Mouse (Mus musculus): ENCODE measurements at regions not wholly inside any gene's neighbourhood (a gene's known extent, or its start where the extent isn't known, plus 50 kb on each side); places are given as distances from the start of the nearest gene placed in this dataset.

DNA sequence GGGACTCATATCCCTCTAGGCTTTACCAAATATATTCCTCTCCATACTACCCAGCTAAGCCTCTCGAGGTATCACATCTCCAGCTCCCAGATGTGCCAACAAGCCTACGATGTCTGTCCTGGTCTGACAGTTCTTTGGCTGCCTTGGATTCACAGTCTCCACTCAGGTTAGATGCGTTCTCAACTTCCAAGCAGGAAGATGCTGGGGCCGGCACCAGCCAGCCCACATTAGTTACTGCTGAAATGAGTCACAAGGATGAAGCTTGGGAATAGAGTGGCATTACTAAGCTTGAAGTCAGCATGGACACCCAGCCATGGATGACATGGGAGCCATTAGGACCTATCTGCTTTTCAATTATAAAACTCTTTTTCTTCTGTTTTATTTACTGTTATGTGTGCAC is 267.6 kb upstream of the Klf3 start:
- no peak for DNase-seq (ENCODE audit: low spot score in 2 of 2)

DNA sequence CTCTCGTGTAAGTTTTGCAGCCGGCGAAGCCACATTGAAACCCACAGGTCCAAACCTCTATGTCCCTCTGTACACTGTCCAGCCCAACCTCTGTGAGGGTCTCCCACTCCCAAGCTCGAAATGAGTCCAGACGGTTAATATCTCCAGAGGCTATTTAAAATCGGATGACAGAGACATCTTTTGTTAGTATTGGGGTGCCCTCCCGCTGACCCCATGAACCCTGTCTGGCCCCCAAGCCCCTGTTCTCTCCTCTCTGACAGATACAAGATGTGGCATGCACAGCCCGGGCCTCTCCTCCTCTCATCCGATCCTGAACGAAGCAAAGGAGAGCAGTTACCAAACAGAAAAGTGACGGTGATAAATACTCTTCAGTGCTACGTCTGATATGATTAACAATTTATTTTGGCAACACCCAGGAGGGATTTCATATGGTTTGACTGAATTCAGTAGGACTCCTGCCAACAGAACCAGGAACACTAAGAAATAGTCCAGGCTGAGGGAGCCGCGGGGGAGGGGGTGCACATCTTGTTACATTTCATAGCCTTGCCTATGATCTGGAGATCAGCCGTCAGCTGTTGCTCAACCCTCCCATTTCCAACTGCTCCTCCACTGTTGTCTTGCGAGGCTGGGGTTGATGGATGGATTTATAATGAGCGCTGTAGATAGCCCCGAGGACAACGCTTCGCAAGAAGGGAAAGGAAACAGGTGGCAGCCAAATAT is 266.6 kb upstream of the Klf3 start:
- DNase-seq (ENCODE audit: low spot score in 2 of 2) = no peak

DNA sequence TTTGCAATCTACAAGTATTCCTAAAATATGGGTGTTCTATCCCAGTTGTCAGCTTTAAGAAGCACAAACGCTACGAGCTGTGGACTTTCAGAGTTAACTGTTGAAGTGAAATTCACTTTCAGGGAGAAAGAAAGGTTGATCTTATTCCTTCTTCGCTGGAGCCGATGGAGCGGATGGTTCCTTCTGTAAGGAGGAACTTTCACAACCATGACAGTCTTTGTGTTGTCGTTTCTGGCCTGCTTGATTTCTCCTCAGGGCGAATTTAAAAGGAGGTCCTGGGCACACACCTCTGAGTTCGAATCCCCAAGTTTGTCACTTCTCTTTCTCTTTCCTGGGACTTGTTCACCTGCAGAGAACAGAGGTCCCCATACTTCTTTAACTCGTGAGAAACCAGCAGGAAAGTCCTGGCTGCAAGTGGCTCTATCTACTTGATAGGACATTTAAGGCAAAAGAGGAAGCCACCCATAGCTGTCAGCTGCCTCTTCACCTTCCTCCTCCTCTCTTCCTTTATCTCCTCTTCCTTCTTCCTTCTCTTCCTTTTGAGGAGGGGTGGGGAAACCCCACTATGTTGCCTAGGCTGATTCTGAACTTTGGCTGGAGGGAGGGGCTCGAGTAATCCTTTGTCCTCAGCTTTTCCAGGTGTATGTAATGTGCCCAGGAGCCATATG is 265.9 kb upstream of the Klf3 start:
- DNase-seq (ENCODE audit: low spot score in 2 of 2) = no peak

DNA sequence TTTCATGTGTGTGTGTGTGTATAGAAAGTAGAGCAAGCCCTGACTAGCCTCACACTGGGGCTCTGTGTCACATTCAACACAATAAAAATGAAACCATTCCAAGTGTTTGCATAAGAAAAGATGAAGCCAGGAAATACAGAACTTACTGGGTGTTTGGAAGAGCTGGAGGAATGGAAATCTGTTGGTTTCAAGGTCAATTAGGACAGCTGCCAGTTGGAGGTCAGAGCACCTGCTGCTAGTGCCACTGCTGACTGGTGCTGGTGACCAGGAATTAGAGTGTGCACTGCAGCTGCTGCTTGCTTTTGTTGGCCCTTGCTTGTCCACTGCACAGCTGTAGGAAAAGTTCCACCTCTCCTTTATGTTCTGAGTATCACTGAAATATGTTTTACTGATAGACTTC is 261.4 kb upstream of the Klf3 start:
- DNase-seq (ENCODE audit: low spot score in 2 of 2) = no peak

DNA sequence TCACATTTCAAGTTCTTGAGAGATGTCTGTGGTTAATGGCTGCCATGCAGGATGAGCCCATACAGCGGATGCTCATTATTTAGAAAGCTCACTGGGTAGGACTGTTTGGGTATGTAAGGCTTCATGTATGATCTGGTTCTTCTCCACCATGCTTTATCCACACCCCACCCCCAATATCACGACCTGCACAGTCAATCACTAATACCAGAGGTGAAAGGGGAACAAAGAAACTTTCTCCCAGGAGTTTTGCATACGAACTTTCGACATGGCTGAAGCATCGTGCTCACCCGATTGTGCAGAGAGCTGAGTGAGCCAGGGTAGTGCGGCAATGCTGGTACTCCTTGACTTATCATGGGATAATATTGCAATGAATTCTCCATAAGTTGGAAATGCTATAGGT is 247.3 kb upstream of the Klf3 start:
- no peak for DNase-seq (ENCODE audit: low spot score in 2 of 2)

DNA sequence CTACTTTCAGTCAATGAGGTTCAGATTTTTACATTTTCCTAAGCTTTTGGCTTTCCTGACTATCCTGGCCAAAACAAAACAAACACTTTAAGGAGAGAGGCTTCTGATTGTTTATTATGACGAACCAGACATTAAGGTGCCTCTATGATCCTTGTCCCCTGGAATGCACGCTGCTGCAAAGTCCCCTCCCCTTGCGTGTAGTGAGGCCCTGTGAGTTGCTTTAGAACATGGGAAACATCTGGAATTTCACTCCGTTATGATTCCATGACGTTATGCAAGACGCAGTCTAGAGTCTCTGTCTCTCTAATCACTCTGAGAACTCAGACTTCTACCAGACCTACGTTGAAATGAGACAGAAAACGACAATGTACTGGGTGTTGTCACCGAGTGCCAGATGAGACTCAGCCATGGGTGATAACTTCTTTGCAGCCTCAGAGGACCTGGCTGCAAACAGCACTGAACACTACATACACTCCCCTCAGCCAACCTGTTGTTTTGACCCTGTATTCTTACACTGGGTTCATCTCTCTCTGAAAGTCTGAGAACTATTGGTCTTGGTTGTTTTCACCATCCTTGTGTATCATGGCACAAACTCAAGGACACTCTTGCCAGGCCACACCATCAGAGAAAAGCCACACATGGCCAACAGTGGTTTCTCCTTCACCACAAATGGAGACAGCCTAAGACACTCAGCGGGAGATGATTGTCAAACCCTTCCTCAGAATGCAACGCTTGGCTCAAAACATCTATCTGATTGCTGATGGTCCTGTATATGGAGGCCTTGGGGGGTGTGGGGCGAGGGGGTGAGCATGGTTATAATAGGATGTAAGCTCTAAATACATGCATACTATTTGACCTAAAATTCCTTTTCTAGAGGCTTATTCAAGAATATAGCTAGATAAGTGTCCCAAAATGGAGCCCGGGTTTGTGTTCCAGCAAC is 236.5 kb upstream of the Klf3 start:
- DNase-seq (ENCODE audit: low spot score in 2 of 2) = no peak

DNA sequence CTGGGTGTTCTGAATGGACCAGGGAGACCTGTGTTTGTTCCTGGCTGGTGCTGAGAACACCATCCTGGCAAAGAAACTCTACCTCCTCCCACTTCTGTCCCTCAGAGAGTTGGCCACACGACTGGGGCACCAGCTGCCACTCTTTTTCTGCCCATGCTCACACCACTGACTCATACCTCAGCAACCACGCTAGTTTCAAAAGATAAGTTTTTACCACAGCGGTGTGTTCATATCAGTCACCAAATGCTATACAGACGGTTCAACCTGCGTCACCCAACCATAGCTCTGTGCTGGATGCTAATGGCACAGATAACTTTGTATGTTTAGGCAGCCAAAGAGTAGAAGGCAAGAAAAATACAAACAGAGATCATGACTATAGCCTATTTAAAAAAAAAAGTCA is 235.4 kb upstream of the Klf3 start:
- no peak for DNase-seq (ENCODE audit: low spot score in 2 of 2)

DNA sequence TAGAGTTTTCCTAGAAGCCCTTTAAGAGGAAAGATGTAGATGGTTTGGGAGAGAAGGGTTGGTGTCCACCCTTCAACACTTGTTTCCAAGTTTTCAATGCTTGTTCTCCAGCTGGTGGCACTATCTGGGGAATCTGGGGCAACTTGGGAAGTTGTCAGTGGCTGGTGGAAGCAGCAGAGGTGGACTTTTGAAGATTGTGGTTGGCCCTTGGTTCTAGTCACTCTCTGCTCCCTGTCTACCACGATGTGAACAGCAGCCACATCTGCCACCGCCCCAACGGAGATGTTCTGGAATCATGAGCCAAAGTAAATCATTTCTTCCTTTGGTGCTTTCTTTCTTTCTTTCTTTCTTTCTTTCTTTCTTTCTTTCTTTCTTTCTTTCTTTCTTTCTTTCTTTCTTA is 234.9 kb upstream of the Klf3 start:
- DNase-seq (ENCODE audit: low spot score in 2 of 2) = no peak

DNA sequence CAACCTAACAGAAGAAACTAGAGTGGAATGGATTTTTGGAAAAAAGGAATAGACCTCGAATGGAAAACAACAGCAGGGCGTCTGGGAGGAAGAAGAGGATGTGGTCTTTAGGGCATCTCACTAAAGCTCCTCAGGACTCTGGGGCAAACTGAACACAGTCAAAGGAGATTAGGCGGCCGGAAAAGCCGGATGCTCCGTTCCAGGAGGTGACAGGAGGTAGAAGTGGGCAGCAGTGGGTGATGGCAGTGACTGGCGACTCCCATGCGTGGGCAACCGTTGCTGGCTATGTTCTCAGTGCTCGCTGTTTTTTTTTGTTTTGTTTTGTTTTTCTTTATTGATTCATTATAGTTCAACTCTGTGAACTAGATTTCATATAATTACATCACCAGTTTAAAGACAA is 228.8 kb upstream of the Klf3 start:
- no peak for DNase-seq (ENCODE audit: low spot score in 2 of 2)

DNA sequence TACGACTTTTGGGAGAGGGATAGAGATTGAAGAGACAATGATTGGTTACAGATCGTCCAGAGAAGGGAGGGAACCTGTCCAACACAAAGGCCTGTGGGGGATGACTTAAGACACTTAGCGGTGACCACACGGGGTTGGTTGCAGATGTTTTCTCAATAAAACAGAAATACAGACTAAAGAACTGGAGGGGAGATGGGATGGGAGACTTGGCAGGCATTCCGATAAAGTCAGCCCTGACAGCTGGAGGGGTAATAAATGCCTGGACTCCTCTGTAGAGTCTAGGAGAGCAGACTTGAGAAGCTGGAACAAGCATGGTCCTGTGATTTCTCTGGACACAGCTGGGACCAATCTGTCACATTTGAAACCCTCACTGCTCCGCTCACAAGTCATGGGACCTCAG is 227.3 kb upstream of the Klf3 start:
- no peak for DNase-seq (ENCODE audit: low spot score in 2 of 2)

DNA sequence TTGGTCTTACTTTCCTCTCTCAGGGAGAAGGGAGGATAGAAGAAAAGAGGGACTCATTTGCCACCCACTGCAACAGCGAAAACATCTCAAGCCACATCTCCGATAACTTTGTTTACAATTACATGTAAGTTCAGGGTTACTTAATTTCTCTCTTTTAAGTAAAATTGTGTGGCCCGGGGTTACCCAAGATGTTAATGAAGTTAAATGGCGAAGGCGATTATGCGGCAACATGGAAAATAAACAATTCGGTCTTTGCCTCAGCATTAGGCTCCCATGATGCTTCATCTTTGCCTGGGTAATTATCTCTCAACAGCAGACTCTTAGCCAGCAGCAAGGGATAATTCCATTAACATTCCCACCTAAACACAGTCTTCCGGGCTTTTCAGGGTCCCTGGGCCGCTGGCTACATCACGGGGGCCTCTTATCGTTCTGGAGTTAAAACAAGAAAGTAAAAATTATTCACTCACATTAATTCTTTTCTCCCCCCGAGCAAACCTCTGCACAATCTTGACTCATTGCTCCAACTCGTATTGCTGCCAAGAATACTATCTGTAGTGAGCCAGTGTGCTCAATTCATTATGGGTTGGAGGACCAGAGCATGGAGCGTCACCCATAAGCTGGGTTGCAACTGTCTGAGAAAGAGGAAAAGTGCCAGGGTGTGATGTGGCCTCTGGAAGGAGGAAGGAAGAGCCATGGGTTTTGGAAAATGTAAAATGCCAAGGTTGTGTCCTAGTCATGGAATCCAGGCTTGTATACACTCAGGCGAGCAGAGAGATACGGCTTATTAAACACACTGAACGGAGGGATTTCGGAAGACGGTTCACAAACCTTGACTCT is 226.5 kb upstream of the Klf3 start:
- no peak for DNase-seq (ENCODE audit: low spot score in 2 of 2)

DNA sequence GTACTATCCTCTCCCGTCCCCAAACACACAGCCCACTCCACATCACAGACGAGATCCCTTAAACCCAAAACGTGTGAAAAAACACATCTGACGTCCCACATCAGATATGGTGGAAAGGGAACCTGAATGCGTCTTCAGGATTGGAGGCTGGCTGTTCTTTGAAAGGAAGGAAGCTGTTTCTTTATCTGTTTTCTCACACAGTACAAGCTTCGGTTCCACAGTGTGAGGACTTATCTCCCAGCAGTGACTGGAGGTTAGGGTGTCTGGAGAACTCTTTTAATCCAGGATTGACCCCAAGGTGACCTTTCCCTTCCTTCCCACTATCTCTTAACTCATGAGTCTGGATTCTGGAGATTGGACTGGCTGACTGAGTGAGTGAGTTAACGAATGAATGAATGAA is 225.8 kb upstream of the Klf3 start:
- DNase-seq (ENCODE audit: low spot score in 2 of 2) = no peak

DNA sequence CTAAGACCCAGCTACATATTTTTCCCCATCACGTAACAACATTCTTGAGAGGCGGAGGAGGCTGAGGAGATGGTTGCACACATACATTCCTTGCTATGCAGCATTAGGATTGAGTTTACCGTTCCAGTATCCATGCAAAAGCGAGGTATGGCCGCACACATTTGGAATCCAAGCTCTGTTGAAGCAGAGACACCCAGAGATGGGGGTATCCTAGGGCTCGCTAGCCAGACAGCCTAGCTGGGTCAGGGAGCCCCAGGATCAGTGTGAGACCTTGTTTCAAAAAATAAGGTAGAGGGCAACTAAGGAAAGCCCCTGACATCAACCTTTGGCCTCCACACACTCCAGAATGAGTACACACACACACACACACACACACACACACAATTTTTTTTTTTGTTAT is 224.7 kb upstream of the Klf3 start:
- DNase-seq (ENCODE audit: low spot score in 2 of 2) = no peak

DNA sequence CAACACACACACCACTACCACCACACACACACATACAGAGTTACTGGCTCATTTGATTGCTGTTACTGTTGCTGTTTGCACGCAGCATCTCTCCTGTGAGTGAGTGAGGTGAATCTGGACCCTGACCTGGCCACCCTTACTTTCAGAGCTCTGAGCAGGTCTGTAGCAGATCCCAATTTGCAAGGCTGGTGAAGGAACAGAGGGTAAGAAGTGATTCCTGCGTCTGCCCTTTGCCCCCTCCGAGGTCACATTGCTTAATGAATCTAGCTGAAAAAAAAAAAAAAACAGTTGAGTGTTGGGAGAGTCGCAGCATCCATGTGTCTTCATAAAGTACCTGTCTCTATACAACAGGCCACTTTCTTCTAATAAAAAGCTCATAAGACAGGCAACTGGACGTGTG is 224.1 kb upstream of the Klf3 start:
- DNase-seq (ENCODE audit: low spot score in 2 of 2) = no peak

DNA sequence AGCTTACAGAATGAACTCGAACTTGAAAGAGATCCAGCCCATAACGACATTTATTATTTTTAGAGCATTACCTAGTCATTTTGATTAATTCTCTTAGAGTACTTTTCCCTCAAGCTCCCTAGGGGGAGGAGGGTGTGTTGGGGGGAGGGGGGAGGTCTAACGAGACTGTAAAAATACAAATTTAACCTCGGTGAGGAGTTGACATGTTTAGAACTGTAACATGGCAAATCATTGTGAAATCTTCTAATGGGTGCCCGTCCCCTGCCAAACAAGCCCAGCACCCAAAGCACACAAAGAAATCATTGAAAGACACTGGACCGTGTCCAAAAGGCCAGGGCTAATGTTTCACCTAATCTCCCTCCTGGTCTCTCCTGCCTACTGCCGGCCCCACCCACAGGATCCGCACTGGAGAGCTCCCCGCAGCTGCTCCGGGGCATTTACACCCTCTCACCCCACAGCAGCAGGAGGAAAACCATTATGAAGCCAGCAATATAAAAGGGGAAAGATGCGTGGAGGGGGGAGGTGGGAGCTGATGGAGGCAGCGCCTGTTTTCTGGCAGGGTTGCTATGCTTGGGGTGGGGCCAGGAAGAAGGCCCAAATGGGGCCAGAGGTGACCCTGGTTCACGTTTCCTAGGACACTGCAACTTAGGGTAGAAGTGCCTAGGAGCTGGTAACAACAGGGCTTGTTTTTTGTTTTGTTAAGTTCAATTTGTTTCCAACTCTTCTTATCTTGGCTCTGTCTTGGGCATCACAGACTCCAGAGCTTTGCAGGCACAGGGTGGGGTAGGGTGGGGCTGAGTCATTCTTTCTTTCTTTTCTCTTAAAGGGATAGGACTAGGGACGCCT is 223.5 kb upstream of the Klf3 start:
- DNase-seq (ENCODE audit: low spot score in 2 of 2) = no peak

DNA sequence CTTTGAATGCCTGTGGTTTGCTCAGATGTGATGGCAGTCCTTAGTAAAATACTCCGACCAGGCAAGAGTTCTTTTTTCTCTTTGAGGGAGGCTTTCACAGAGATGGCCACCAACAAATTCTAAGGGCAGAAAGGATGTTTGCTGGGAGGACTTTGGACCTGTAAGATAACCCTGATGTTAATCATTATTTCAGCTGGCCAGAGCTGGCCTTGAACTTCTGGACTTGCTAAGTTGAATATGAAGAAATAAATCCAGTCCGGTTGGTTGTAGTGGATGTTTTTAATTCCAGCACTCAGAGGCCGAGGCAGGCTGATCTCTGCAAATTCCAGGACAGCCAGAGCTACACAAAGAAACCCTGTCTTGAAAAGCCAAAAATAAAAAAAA is 222.9 kb upstream of the Klf3 start:
- DNase-seq (ENCODE audit: low spot score in 2 of 2) = no peak

DNA sequence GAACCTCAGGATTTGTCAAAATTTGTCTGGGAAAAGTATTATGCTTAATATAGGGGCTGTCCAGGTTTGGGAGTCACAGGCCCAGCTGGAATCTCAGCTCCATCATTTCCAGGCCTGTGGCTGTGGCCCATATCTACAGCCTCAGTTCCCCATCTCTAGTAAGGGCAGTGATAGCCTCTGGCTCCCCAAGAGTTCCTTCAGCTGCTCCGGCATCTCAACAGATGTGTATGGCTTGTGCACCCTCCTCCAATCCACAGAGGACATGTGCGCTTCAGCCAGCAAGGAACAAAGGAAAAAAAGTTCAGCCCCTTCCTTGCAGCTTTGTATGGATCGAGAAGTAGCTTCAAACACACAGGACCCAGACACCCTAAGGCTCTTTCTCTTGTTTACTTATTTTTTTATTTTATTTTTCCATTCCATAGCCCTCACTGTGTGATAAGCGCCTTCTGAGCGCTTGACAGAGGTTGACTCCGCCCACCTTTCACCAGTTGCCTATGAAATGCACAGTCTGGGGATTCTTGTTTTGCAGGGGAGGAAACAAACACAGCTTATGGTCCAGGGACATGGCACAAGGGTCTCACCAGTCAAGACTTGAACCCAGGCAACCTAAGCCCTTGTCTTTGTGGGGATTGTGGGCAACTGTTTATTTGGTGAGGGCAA is 222.3 kb upstream of the Klf3 start:
- no peak for DNase-seq (ENCODE audit: low spot score in 2 of 2)

DNA sequence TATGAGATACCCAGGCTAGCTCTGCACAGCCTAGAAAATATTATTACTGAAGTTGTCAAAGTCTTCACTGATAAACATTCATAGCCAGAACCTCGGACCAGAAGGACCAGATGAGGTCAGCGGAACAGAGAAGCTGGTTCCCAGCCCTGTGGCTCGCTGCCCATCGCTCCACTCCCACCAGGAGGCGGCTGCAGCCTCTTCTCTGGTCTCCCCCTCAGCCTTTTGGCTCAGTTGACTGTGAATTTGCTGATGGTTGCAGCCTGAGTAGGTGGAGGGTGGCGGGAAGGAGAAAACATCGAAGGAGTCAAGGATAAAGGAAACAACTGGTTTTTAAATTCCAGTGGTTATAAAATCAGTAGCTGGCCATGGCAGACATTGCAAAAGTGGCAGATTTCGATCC is 221.7 kb upstream of the Klf3 start:
- DNase-seq (ENCODE audit: low spot score in 2 of 2) = peak in 1 of 2 experiments; percentile 42

DNA sequence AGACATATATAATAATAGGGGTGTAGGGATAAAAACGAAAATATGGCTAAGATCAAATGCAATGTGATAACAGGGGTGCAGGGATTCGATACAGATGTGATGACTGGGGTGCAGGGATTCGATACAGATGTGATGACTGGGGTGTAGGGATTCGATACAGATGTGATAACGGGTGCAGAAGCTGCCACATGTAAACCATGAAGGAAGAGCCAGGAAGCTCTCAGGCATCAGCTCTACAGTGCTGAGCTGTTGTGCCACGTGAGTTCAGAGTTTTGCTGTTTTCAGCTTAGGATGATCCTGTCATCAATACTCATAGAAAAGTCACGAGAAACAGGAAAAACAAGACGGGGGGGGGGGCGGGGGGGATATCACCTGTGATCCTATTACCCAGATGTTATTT is 221.2 kb upstream of the Klf3 start:
- DNase-seq (ENCODE audit: low spot score in 2 of 2) = no peak

DNA sequence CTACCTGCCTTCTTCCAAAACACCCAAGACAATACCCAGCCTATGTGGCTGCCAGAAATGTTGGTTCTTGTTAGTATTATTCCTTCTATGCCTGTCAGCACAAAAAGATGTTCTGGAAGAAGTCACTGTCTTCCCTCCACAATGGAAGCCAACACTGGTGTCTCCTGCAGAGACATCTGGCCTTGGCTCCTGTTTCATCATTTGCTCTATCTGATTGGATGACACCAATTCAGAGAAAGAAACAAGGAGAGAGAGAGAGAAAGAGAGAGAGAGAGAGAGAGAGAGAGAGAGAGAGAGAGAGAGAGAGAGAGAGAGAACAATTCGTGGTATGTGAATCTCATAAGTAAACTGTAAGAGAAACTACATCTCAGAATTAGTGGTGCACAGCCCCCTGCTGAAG is 218.9 kb upstream of the Klf3 start:
- DNase-seq (ENCODE audit: low spot score in 2 of 2) = no peak

All from cerebellum, postnatal 4 days (tissue).